Mouse (Mus musculus) embryonic facial prominence, embryonic 12.5 days (tissue): ENCODE data around the gene Kif5a. TPM values are rescaled to one million over a fixed set of nuclear protein-coding genes. Genes with fewer than 3 reads are reported as not detected.

Experiments used
- ATAC-seq: fragments of 200-750 bp; cut with Nextera tagmentation; 2 replicates; pipeline ENCODE4 v1.8.0; 2017; ENCODE audit not compliant: insufficient number of reproducible peaks, insufficient read depth, low FRiP score, low TSS enrichment
- H3K27ac ChIP-seq: fragments of 300-500 bp; sonication (generic); 2 replicates; pipeline ENCODE4 v1.5.1; 2016; ENCODE audit warnings: mild to moderate bottlenecking
- H3K27me3 ChIP-seq: fragments of 300-500 bp; sonication (generic); 2 replicates; pipeline ENCODE4 v1.6.1; 2016; ENCODE audit warnings: mild to moderate bottlenecking, moderate library complexity
- H3K36me3 ChIP-seq: fragments of 300-500 bp; sonication (generic); 2 replicates; pipeline ENCODE4 v1.6.1; 2016; ENCODE audit warnings: mild to moderate bottlenecking
- H3K4me1 ChIP-seq: fragments of 300-500 bp; sonication (generic); 2 replicates; pipeline ENCODE4 v1.6.1; 2016
- H3K4me2 ChIP-seq: fragments of 300-500 bp; sonication (generic); replicated peaks from 2 replicates; pipeline ENCODE4 v1.6.1; 2016; ENCODE audit warnings: mild to moderate bottlenecking, moderate library complexity
- H3K4me3 ChIP-seq: fragments of 300-500 bp; sonication (generic); 2 replicates; pipeline ENCODE4 v1.5.1; 2016; ENCODE audit warnings: mild to moderate bottlenecking
- H3K9ac ChIP-seq: fragments of 300-500 bp; sonication (generic); 2 replicates; pipeline ENCODE4 v1.6.1; 2016; ENCODE audit warnings: mild to moderate bottlenecking, moderate library complexity
- H3K9me3 ChIP-seq: fragments of 300-500 bp; sonication (generic); 2 replicates; pipeline ENCODE4 v1.6.1; 2016; ENCODE audit warnings: mild to moderate bottlenecking, moderate library complexity
- WGBS: fragments of 180-500 bp; shearing (Covaris S2); methylation state at CpG from one replicate; pipeline ENCODE4 v1.1.7; 2016; 5-methylcytosine and 5-hydroxymethylcytosine counted together
- polyA plus RNA-seq: library from polyadenylated mRNA; unstranded; fragments of >200 nt; fragmentation: Nextera tagmentation; extraction: Ambion mirVana; gene quantifications from 2 replicates; pipeline ENCODE4 v1.2.1, GENCODE M21; 2016

The Kif5a gene
- polyA plus RNA-seq, 1 experiment from 2014 or later, result 13.5 TPM

DNA sequence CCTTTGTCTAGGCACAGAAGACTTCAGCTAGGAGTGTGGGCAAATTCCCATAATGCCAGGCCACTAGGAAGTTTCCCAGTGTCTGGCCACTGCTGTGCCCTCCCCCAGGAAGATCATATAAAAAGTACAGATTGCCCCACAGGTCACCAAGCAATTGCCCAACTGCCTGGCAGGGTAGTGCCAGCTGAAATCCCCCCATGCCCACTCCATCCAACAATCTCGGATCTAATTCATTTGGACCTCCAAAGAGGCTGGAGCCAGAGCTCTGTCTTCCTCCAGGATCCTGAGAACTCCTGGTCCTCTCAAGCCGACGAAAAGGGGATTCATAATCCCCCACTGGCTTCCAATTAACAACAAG is 24.8 kb upstream of the Kif5a start:
- 1% methylated on average over 3 of the region's 3 CpGs for WGBS
- peaks cover 58% of the 10 kb centered on the region for H3K4me1 ChIP-seq
- peaks cover 45% of the 10 kb centered on the region for H3K36me3 ChIP-seq

GRCm38 (mm10) chr10:127287271-127287935 is 24.3 kb upstream of the Kif5a start:
- Histone ChIP-seq H3K4me2 (peak overlapping the region; percentile 91), H3K9me3 (no peaks in the 10 kb centered on the region), H3K27me3 (no peaks in the 10 kb centered on the region), H3K4me1 (peaks cover 56% of the 10 kb centered on the region), H3K4me3 (peak overlapping the region; percentile 63), H3K36me3 (peaks cover 48% of the 10 kb centered on the region), H3K27ac (peak overlapping the region; percentile 99; the same call in 1 of the 2 replicates), H3K9ac (peak overlapping the region; percentile 78)
- no peak for ATAC-seq
- WGBS, result 83% methylated on average over 15 of the region's 15 CpGs

More for the DNA sequence above, 24.8 kb upstream of the Kif5a start:
- Histone ChIP-seq H3K4me3 (peak overlapping the region; percentile 63), H3K27ac (peak overlapping the region; percentile 99), H3K9ac (peak overlapping the region; percentile 78), H3K9me3 (no peaks in the 10 kb centered on the region), H3K4me2 (peak overlapping the region; percentile 91), H3K27me3 (no peaks in the 10 kb centered on the region)
- no peak for ATAC-seq

DNA sequence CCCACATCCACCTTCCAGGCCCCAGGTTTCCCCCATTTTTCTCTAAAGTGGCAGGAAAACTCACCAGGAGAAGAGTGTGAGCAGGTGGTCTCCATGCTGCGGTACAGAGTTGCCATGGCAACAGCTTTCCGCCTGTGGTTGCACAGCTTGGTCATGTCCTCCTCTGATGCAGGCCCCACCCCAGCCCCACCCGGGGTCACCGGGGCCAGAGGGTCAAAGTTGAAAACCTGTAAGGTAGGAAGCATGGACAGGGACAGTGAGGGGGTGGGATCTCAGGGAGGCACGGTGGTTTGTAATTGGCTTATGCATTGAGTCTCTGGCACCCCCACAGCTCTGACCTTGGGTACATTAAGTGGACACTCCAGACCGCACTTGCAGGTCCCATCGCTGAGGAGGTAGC is 23.6 kb upstream of the Kif5a start:
- peaks cover 50% of the 10 kb centered on the region for H3K4me1 ChIP-seq
- H3K9ac ChIP-seq, result no peak overlapping the region; the same call in 1 of the 2 replicates
- no peaks in the 10 kb centered on the region for H3K27me3 ChIP-seq
- ATAC-seq, result no peak
- peak overlapping the region; percentile 91; the same call in 1 of the 2 replicates for H3K4me2 ChIP-seq
- peak overlapping the region; percentile 63 for H3K4me3 ChIP-seq
- H3K27ac ChIP-seq, result no peak overlapping the region
- peaks cover 55% of the 10 kb centered on the region for H3K36me3 ChIP-seq
- WGBS, result 55% methylated on average over 7 of the region's 7 CpGs
- H3K9me3 ChIP-seq, result no peaks in the 10 kb centered on the region

- H3K36me3 ChIP-seq, result peaks cover 60% of the 10 kb centered on the region
- peak overlapping the region; percentile 34; the same call in 1 of the 2 replicates for H3K9ac ChIP-seq
- 0 out of 2 replicates have a peak overlapping the region, but pooled peaks have one; percentile 91 for H3K4me2 ChIP-seq
- WGBS, result 70% methylated on average over 7 of the region's 7 CpGs
- H3K9me3 ChIP-seq, result no peaks in the 10 kb centered on the region
- H3K27me3 ChIP-seq, result no peaks in the 10 kb centered on the region
- H3K4me1 ChIP-seq, result peaks cover 44% of the 10 kb centered on the region
- H3K4me3 ChIP-seq, result no peak overlapping the region
- ATAC-seq, result no peak
- no peak overlapping the region for H3K27ac ChIP-seq
Observed at GRCm38 (mm10) chr10:127286194-127286593, 23.0 kb upstream of the Kif5a start.

- Histone ChIP-seq H3K9me3 (no peaks in the 10 kb centered on the region), H3K4me3 (no peak overlapping the region), H3K36me3 (peaks cover 66% of the 10 kb centered on the region), H3K4me2 (no peak overlapping the region), H3K4me1 (peaks cover 44% of the 10 kb centered on the region), H3K9ac (peak overlapping the region; percentile 34), H3K27ac (no peak overlapping the region; the same call in 1 of the 2 replicates), H3K27me3 (no peaks in the 10 kb centered on the region)
- ATAC-seq, result no peak
- 72% methylated on average over 13 of the region's 13 CpGs for whole genome bisulfite sequencing
Observed at GRCm38 (mm10) chr10:127285644-127286043, 22.5 kb upstream of the Kif5a start.

- H3K4me3 ChIP-seq, result no peak overlapping the region
- peaks cover 43% of the 10 kb centered on the region for H3K4me1 ChIP-seq
- no peak for ATAC-seq
- H3K9ac ChIP-seq, result peak overlapping the region; percentile 34; the same call in 1 of the 2 replicates
- no peak overlapping the region for H3K4me2 ChIP-seq
- H3K27me3 ChIP-seq, result no peaks in the 10 kb centered on the region
- H3K9me3 ChIP-seq, result no peaks in the 10 kb centered on the region
- 68% methylated on average over 11 of the region's 11 CpGs for WGBS
- H3K27ac ChIP-seq, result peak overlapping the region; percentile 48; the same call in 1 of the 2 replicates
- H3K36me3 ChIP-seq, result peaks cover 71% of the 10 kb centered on the region
Observed at GRCm38 (mm10) chr10:127284724-127285500, 21.8 kb upstream of the Kif5a start.

- H3K36me3 ChIP-seq, result peaks cover 78% of the 10 kb centered on the region
- H3K27me3 ChIP-seq, result no peaks in the 10 kb centered on the region
- WGBS, result 93% methylated on average over 7 of the region's 7 CpGs
- no peaks in the 10 kb centered on the region for H3K9me3 ChIP-seq
- H3K4me2 ChIP-seq, result no peak overlapping the region
- H3K4me3 ChIP-seq, result no peak overlapping the region
- no peak for ATAC-seq
- peak overlapping the region; percentile 48; the same call in 1 of the 2 replicates for H3K27ac ChIP-seq
- H3K9ac ChIP-seq, result 0 out of 2 replicates have a peak overlapping the region, but pooled peaks have one; percentile 34
- peaks cover 37% of the 10 kb centered on the region for H3K4me1 ChIP-seq
Observed at GRCm38 (mm10) chr10:127284105-127284622, 21.0 kb upstream of the Kif5a start.

DNA sequence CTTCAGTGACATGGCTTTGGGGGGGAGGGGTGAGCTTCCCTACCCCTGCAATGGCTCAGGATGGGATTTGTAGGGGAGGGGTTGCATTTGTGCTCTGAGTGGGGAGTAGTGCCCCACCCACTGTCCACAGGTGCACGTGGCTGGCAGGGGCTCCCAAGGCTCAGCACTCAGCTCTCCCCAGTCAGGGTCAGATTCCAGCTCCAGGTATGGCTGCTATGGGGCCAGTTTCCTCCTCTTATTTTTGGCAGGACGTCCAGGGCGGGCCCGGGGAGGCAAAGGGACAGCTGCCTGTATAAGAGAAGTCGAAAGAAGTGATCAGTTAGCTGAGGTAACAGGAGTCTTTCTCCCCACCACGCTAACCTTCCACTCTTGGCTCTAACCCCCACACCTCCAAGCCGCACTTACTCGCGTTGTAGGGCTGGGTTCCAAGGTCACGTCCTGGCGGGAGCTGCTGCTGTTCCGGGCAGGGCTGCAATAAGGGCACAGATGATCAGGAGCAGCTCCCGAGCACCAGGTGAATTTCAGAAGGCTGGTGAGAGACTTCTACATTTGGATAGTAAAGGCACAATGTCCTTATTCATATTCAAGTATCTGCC is 19.6 kb upstream of the Kif5a start:
- H3K27me3 ChIP-seq, result no peaks in the 10 kb centered on the region
- no peak overlapping the region for H3K27ac ChIP-seq
- ATAC-seq, result no peak
- H3K9ac ChIP-seq, result no peak overlapping the region
- H3K9me3 ChIP-seq, result no peaks in the 10 kb centered on the region
- no peak overlapping the region for H3K4me3 ChIP-seq
- WGBS, result 80% methylated on average over 13 of the region's 13 CpGs
- H3K4me1 ChIP-seq, result peaks cover 34% of the 10 kb centered on the region
- peaks cover 92% of the 10 kb centered on the region for H3K36me3 ChIP-seq
- no peak overlapping the region for H3K4me2 ChIP-seq

- ATAC-seq, result no peak
Observed at GRCm38 (mm10) chr10:127281316-127281715, 18.2 kb upstream of the Kif5a start.

DNA sequence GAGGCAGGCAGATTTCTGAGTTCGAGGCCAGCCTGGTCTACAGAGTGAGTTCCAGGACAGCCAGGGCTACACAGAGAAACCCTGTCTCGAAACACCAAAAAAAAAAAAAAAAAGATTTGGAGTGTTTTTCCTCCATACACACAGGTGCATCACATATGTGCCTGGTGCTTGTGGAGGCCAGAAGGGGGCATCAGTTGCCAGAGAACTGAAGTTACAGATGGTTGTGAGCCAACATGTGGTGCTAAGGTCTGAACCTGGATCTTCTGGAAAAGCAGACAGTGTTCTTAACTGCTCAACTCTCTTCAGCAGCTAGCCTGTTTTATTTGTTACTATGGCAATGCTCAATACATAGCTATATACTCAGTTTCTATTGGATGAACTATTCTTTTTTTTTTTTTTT is 16.6 kb upstream of the Kif5a start:
- no peaks in the 10 kb centered on the region for H3K27me3 ChIP-seq
- ATAC-seq, result no peak
- H3K36me3 ChIP-seq, result peaks cover 96% of the 10 kb centered on the region
- H3K27ac ChIP-seq, result no peak overlapping the region
- H3K9me3 ChIP-seq, result no peaks in the 10 kb centered on the region
- H3K4me1 ChIP-seq, result 0 out of 2 replicates have a peak, but pooled peaks cover 4% of the 10 kb centered on the region
- WGBS, result 94% methylated on average over 2 of the region's 2 CpGs
- H3K9ac ChIP-seq, result no peak overlapping the region
- H3K4me3 ChIP-seq, result no peak overlapping the region
- H3K4me2 ChIP-seq, result no peak overlapping the region

More at GRCm38 (mm10) chr10:127281316-127281715, 18.2 kb upstream of the Kif5a start:
- Histone ChIP-seq H3K4me3 (no peak overlapping the region), H3K4me2 (no peak overlapping the region), H3K4me1 (peaks cover 20% of the 10 kb centered on the region), H3K9me3 (no peaks in the 10 kb centered on the region), H3K27ac (no peak overlapping the region), H3K27me3 (no peaks in the 10 kb centered on the region), H3K9ac (no peak overlapping the region), H3K36me3 (peaks cover 97% of the 10 kb centered on the region)
- 85% methylated on average over 8 of the region's 8 CpGs for WGBS

GRCm38 (mm10) chr10:127274261-127275022 is 11.3 kb upstream of the Kif5a start:
- H3K9ac ChIP-seq, result no peak overlapping the region
- H3K27ac ChIP-seq, result no peak overlapping the region
- no peaks in the 10 kb centered on the region for H3K9me3 ChIP-seq
- H3K4me3 ChIP-seq, result no peak overlapping the region
- no peak overlapping the region for H3K4me2 ChIP-seq
- no peak for ATAC-seq
- 85% methylated on average over 11 of the region's 11 CpGs for WGBS
- no peaks in the 10 kb centered on the region for H3K4me1 ChIP-seq
- H3K27me3 ChIP-seq, result no peaks in the 10 kb centered on the region
- H3K36me3 ChIP-seq, result peaks cover 60% of the 10 kb centered on the region
